In the genomic region with DNA sequence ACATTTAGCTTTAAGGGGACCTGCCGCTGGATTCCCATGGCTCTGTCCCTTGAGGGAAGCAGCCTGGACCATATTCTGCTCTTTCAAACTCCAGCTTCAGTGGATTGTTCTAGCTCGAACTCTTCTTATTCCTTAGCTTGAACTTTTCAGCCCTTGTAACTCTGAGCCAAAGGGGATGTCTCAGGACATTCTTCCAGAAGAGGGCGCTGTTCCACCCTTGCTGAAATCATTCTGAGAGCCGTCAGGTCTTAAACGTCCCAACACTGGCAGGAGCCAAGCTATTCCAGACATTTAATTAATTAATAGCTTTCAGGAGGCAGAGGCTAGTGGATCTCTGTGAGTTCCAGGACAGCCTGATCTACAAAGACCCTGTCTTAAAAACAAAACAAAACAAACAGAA, we compare ENCODE assay signal across 9 mouse cellular contexts. TPM values are rescaled to one million over a fixed set of nuclear protein-coding genes. Genes with fewer than 3 reads are reported as not detected.
DNase-seq lines count a peak whose midpoint lies in the region; ATAC-seq and TF ChIP-seq lines count a peak whose summit lies in the region.
"Had no signal": no experiment of that assay in that cellular context is flagged by ENCODE, and none has a peak within 500 bp of the region (broad histone marks: within the 10 kb centered on the region; RNA-seq: fewer than 3 reads in every experiment).

No protein-coding gene starts in this region.

- no peak overlapping the region for H3K4me3 ChIP-seq in intestine, postnatal 0 days (ENCODE audit: low read depth, low read length)
- H3K4me3 ChIP-seq in intestine, embryonic 15.5 days (replicated peaks), result no peak overlapping the region
- H3K4me3 ChIP-seq in limb, embryonic 13.5 days, result no peak overlapping the region
- no peak overlapping the region for H3K4me3 ChIP-seq in hindbrain, embryonic 16.5 days (ENCODE audit: low read length)

- ATAC-seq in intestine, postnatal 0 days, result no peak
- no peak for ATAC-seq in intestine, embryonic 15.5 days
- peak; percentile 65 for ATAC-seq in CD4-positive, CD25-positive, alpha-beta regulatory T cell, adult 4 months
- no peak for ATAC-seq in limb, embryonic 13.5 days (ENCODE audit: low FRiP score, low read depth)
- no peak for ATAC-seq in hindbrain, embryonic 16.5 days

- no peaks in the 10 kb centered on the region for H3K9me3 ChIP-seq in intestine, postnatal 0 days (ENCODE audit: control insufficient read depth)
- H3K9me3 ChIP-seq in intestine, embryonic 15.5 days, result no peaks in the 10 kb centered on the region
- no peaks in the 10 kb centered on the region for H3K9me3 ChIP-seq in limb, embryonic 13.5 days
- H3K9me3 ChIP-seq in hindbrain, embryonic 16.5 days (ENCODE audit: control insufficient read depth, low read length), result no peaks in the 10 kb centered on the region
- H3K9me3 ChIP-seq: lung, embryonic 15.5 days had no signal

- WGBS in intestine, postnatal 0 days, result 37% methylated on average over 5 of the region's 5 CpGs
- WGBS in intestine, embryonic 15.5 days, result 40% methylated on average over 5 of the region's 5 CpGs
- WGBS in limb, embryonic 13.5 days, result 32% methylated on average over 5 of the region's 5 CpGs
- 18% methylated on average over 5 of the region's 5 CpGs for WGBS in hindbrain, embryonic 16.5 days

- no peak overlapping the region for H3K4me2 ChIP-seq in intestine, postnatal 0 days (replicated peaks; ENCODE audit: low read depth)
- H3K4me2 ChIP-seq in intestine, embryonic 15.5 days (replicated peaks), result no peak overlapping the region
- 0 out of 2 replicates have a peak overlapping the region, but pooled peaks have one; percentile 49 for H3K4me2 ChIP-seq in limb, embryonic 13.5 days (replicated peaks)
- no peak overlapping the region for H3K4me2 ChIP-seq in hindbrain, embryonic 16.5 days (ENCODE audit: low read length)

- no peaks in the 10 kb centered on the region for H3K4me1 ChIP-seq in intestine, postnatal 0 days (replicated peaks; ENCODE audit: control insufficient read depth, insufficient read depth, low read length)
- H3K4me1 ChIP-seq in intestine, embryonic 15.5 days (replicated peaks), result no peaks in the 10 kb centered on the region
- H3K4me1 ChIP-seq in limb, embryonic 13.5 days, result peaks cover 7% of the 10 kb centered on the region; the same call in 1 of the 2 replicates
- H3K4me1 ChIP-seq in hindbrain, embryonic 16.5 days (ENCODE audit: control insufficient read depth, insufficient read depth, low read depth, low read length), result no peaks in the 10 kb centered on the region; the same call in 1 of the 2 replicates
- H3K4me1 ChIP-seq: lung, embryonic 15.5 days had no signal

- no peak overlapping the region for H3K27ac ChIP-seq in intestine, postnatal 0 days (ENCODE audit: low read depth, low read length)
- H3K27ac ChIP-seq in intestine, embryonic 15.5 days, result no peak overlapping the region
- no peak overlapping the region for H3K27ac ChIP-seq in limb, embryonic 13.5 days
- no peak overlapping the region for H3K27ac ChIP-seq in hindbrain, embryonic 16.5 days (ENCODE audit: low read depth, low read length)
- H3K27ac ChIP-seq: lung, embryonic 15.5 days had no signal

- DNase-seq in adrenal gland, postnatal 14 days, result peak; percentile 78
- peak; percentile 22 to 52 for DNase-seq in gastrocnemius, postnatal 4 days (ENCODE audit: low spot score in 2 of 2)
- peak; percentile 7 for DNase-seq in spleen, adult 12 weeks (ENCODE audit: low spot score)

- peak; percentile 79 for TF ChIP-seq CTCF in intestine, postnatal 0 days (IDR thresholded peaks at IDR 0.05; ENCODE audit: low read depth)

- no peaks in the 10 kb centered on the region for H3K27me3 ChIP-seq in intestine, postnatal 0 days (replicated peaks; ENCODE audit: control insufficient read depth, insufficient read depth, low read length)
- H3K27me3 ChIP-seq in intestine, embryonic 15.5 days (replicated peaks), result no peaks in the 10 kb centered on the region
- H3K27me3 ChIP-seq in limb, embryonic 13.5 days, result no peaks in the 10 kb centered on the region
- H3K27me3 ChIP-seq in hindbrain, embryonic 16.5 days (replicated peaks; ENCODE audit: control insufficient read depth, insufficient read depth, low read length), result no peaks in the 10 kb centered on the region
- H3K27me3 ChIP-seq: lung, embryonic 15.5 days had no signal

- H3K36me3 ChIP-seq in intestine, postnatal 0 days (ENCODE audit: control insufficient read depth, insufficient read depth), result no peaks in the 10 kb centered on the region
- no peaks in the 10 kb centered on the region for H3K36me3 ChIP-seq in intestine, embryonic 15.5 days
- H3K36me3 ChIP-seq in limb, embryonic 13.5 days, result no peaks in the 10 kb centered on the region
- no peaks in the 10 kb centered on the region for H3K36me3 ChIP-seq in hindbrain, embryonic 16.5 days (ENCODE audit: control insufficient read depth, insufficient read depth, low read length)
- H3K36me3 ChIP-seq: lung, embryonic 15.5 days had no signal

- H3K9ac ChIP-seq in intestine, postnatal 0 days (ENCODE audit: low read depth, low read length), result no peak overlapping the region
- no peak overlapping the region for H3K9ac ChIP-seq in intestine, embryonic 15.5 days
- H3K9ac ChIP-seq in limb, embryonic 13.5 days, result no peak overlapping the region
- H3K9ac ChIP-seq in hindbrain, embryonic 16.5 days (ENCODE audit: low read depth, low read length), result no peak overlapping the region
- H3K9ac ChIP-seq: lung, embryonic 15.5 days had no signal

RNA-seq across cellular contexts. Expression of a gene that starts 13.6 kb away (rescaled TPM):
- polyA plus RNA-seq in intestine, postnatal 0 days (2015; fragmentation: Nextera tagmentation; extraction: Ambion mirVana), result 8.4 and 10.1 TPM in 2 replicates
- 12.1 and 14.4 TPM in 2 replicates for polyA plus RNA-seq in intestine, embryonic 15.5 days (2015; fragmentation: Nextera tagmentation; extraction: Ambion mirVana)
- 10 to 100 TPM; 27.6 to 32.1 TPM for polyA plus RNA-seq in CD4-positive, CD25-positive, alpha-beta regulatory T cell, adult 4 months (2017; shearing (Covaris generic))
- 51.6 and 57.2 TPM in 2 replicates for total RNA-seq in adrenal gland, postnatal 14 days (2021)
- 1 to 10 TPM; 4.9 to 5.0 TPM for total RNA-seq in gastrocnemius, postnatal 4 days (2021)
- 13.3 and 15.4 TPM in 2 replicates for polyA plus RNA-seq in limb, embryonic 13.5 days (2015; fragmentation: Nextera tagmentation; extraction: Ambion mirVana)
- polyA plus RNA-seq in hindbrain, embryonic 16.5 days (2015; fragmentation: Nextera tagmentation; extraction: Ambion mirVana), result 65.9 and 76.2 TPM in 2 replicates

RNA-seq across cellular contexts. Expression of a gene that starts 39.9 kb away (rescaled TPM):
- polyA plus RNA-seq in intestine, postnatal 0 days (2015; fragmentation: Nextera tagmentation; extraction: Ambion mirVana), result 168 and 172 TPM in 2 replicates
- 342 and 418 TPM in 2 replicates for polyA plus RNA-seq in intestine, embryonic 15.5 days (2015; fragmentation: Nextera tagmentation; extraction: Ambion mirVana)
- polyA plus RNA-seq in CD4-positive, CD25-positive, alpha-beta regulatory T cell, adult 4 months (2017; shearing (Covaris generic)), result 100 to 1,000 TPM; 577 to 675 TPM
- 111 and 114 TPM in 2 replicates for total RNA-seq in adrenal gland, postnatal 14 days (2021)
- 100 to 1,000 TPM; 119 to 130 TPM for total RNA-seq in gastrocnemius, postnatal 4 days (2021)
- 532 and 550 TPM in 2 replicates for polyA plus RNA-seq in limb, embryonic 13.5 days (2015; fragmentation: Nextera tagmentation; extraction: Ambion mirVana)
- polyA plus RNA-seq in hindbrain, embryonic 16.5 days (2015; fragmentation: Nextera tagmentation; extraction: Ambion mirVana), result 309 and 335 TPM in 2 replicates

RNA-seq across cellular contexts. Expression of a gene that starts 40.4 kb away (rescaled TPM):
- polyA plus RNA-seq in intestine, postnatal 0 days (2015; fragmentation: Nextera tagmentation; extraction: Ambion mirVana), result 654 and 678 TPM in 2 replicates
- 1,529 and 1,675 TPM in 2 replicates for polyA plus RNA-seq in intestine, embryonic 15.5 days (2015; fragmentation: Nextera tagmentation; extraction: Ambion mirVana)
- 1,000 to 10,000 TPM; 1,098 to 1,432 TPM for polyA plus RNA-seq in CD4-positive, CD25-positive, alpha-beta regulatory T cell, adult 4 months (2017; shearing (Covaris generic))
- 794 and 798 TPM in 2 replicates for total RNA-seq in adrenal gland, postnatal 14 days (2021)
- total RNA-seq in gastrocnemius, postnatal 4 days (2021), result 100 to 1,000 TPM; 490 to 525 TPM
- 2,108 and 2,149 TPM in 2 replicates for polyA plus RNA-seq in limb, embryonic 13.5 days (2015; fragmentation: Nextera tagmentation; extraction: Ambion mirVana)
- 1,209 and 1,220 TPM in 2 replicates for polyA plus RNA-seq in hindbrain, embryonic 16.5 days (2015; fragmentation: Nextera tagmentation; extraction: Ambion mirVana)

Comparison
In these comparisons a context has a peak if more than half of its experiments do, and no peak if none do; other contexts are left out.
1. DNase-seq: peak in every context shown above with its lines; median percentile 78 in adrenal gland, postnatal 14 days; 37 in gastrocnemius, postnatal 4 days; 7 in spleen, adult 12 weeks.